Mouse (Mus musculus): ENCODE data around the gene Pjvk.

DNA sequence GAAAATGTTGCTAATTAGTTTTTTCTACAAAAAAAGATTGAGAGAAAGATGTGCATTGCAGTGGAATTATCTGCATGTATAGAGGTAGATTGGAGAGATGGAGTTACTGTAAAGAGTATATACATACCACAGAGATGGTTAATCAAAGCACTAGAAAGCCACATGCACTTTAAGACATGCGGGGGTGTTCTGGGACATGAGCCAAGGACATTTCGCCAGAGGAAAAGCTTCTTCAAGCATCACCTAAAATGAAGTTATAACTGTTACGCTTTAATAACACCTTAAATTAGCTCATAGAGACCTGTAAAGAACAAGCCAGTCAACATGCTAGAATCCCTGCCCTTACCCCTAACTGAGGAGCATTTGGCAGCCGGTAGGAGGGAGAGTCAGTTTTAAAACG lies 18.9 kb downstream of the Pjvk start:
- TF ChIP-seq CTCF (IDR thresholded peaks at IDR 0.05; ENCODE audit: extremely low read depth, insufficient read length, insufficient replicate concordance, low read depth, low read length), result no peak
- TF ChIP-seq POLR2A (IDR thresholded peaks at IDR 0.05; ENCODE audit: low read depth, low read length), result no peak

Measured in small intestine, adult 2 months (tissue).